Mouse (Mus musculus) R1 (cell line): ENCODE data around the gene Il1rapl2.
"Not testable (repeated sequence)": the region's sequence is repeated elsewhere in the genome, so short reads cannot be mapped to it uniquely, and the experiment has no call there.

Source experiments
- DNase-seq: peaks from one replicate; pipeline ENCODE4 v3.0.0-alpha.2; 2018; ENCODE audit warnings: low read depth, low spot score

The Il1rapl2 gene

DNA sequence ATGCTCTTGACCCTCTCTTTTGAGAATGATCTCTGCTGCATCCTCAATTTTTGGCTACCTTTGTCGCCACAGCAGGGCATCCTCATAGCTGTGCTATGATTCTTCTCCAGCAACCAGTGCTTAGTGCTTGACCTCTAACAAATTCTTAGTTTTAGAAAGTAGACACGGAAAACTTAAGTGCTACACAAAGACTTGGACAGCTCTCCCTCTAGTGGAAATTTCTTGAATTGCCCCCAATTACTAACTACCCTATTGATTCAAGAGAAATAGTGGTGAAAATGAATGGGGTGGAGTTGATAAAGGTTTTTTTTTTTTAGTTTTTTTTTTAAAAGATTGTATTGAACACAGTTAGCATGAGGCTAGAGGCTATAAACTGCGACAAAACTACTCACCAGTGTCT lies 599.7 kb downstream of the Il1rapl2 start:
- peak; percentile 12 for DNase-seq

DNA sequence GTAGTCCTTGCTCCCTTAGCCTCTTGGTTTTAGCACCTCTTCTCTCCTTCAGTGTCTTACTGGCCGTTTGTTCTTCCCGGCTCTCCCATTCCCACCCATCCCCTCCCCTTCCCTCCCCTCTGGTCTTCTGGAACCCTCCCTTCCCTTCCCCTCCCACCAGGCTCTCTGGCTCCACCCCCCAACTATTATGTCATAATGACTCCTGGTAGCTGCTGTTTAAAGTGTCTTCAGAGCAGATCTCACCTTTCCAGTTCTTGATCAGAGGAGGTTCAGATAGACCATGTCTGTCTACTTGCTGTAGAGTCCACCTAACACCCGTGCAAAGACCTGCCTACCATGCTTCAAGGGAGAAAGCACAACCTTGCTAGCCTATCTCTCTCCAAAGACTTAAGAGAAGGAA lies 639.1 kb downstream of the Il1rapl2 start, which contains the start of gene Tex13a:
Gene Tex13a, minus strand, starts transcription at position 101 of the 400 bp plus-strand sequence.
- DNase-seq: no peak

DNA sequence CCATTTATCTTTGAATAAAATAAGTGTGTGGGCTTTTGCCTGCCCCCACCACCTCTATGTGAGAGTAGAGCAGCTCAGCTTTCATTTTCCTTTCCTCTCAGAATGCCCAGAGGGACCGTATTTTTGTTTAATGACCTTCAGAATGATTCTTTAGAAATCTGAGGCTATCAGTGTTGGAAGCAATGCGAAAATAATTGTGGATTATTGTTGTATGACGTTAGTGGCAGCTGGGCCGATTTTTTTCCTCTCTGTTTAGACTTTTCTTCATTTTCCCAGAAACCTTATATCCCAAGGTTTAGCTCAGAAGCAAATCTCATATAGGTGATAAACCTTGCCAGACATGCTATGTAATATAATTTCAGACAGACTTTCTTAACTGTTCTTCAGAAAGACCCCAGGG lies 664.2 kb downstream of the Il1rapl2 start:
- no peak for DNase-seq

DNA sequence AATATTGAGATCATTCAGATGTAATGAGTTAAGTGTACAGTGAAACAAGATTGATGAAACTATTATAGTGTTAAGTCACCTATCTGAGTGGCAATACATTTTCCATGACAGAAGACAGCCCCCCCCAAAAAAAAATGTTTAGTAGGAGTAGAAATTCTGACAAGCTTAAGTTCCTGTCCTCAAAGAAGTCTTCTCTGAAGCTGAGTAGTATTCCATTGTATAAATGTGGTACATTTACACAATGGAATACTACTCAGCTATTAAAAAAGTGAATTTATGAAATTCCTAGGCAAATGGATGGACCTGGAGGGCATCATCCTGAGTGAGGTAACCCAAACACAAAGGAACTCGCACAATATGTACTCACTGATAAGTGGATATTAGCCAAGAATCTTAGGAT lies 778.3 kb downstream of the Il1rapl2 start:
- not testable (repeated sequence) for DNase-seq

DNA sequence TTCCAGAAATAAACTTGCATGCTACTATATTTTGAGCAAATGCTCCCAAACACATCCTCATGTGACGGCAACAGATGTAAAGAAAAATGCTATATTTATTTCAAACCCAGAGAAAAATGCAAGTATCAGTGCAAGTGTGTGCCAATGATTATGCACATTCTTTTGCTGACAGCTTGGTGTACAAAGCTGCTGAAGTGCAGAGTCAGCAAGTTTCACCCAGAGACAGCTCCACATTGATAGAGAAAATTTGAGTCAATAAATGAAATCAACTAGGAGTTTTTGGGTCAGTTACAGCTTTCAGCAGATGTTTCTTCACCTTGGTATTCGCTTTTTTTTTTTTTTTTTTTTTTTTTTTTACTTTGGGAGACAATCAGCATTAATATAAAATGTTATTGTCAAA lies 863.4 kb downstream of the Il1rapl2 start:
- DNase-seq: no peak

DNA sequence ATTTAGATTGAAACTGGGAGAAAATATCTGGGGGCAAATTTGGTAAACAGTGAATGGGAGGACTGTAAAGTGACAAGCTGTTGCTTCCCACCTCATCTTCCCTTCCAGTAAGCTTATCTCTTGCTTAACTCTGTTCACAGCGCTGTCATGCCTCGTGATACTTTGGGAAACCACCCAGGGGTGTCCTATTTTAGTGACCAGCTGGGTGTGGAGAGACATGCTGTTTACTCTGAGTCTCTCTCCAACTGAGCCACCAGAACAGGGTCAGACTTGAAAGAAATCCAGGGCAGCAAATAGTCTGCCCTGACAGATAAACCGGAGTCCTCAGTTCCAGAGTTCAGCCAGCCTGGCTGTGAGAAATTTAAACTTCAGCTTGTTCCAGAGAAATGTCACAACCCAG lies 867.5 kb downstream of the Il1rapl2 start:
- no peak for DNase-seq

DNA sequence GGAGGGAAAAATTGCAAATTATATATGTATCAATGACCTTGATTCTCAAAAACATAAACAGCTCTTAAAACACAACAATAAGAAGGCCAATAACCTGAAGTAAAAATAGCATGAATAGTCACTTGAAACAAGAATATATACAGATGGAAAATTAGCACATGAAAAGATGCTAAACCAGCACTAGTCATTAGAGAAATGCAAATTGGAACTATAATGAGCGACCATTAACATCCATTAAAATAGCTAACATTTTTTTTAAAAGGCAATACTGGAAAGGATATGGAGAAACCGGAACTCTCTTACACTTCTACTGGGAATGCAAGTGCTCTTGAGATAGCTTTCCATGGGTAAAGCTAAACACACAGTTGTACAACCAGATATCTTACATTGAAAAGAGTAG lies 879.4 kb downstream of the Il1rapl2 start:
- peak; percentile 2 for DNase-seq

DNA sequence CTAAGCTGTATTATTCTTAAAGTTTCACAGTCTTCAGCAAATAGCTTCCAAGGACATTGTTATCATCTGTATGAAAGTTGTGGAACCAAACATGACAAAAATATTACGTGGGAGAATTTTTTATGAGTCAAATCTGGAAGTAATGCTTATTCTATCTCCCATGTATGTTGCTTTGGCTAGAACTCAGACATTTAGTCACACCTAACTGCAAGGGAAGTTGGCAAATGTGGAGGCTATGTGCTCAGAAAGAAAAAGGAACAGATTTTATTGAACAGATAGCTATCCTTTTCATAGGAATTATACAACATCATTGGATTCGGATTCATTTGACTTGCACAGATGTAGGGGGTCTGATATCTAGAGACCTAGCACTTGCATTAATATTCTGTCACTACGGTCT lies 908.1 kb downstream of the Il1rapl2 start:
- DNase-seq: no peak

DNA sequence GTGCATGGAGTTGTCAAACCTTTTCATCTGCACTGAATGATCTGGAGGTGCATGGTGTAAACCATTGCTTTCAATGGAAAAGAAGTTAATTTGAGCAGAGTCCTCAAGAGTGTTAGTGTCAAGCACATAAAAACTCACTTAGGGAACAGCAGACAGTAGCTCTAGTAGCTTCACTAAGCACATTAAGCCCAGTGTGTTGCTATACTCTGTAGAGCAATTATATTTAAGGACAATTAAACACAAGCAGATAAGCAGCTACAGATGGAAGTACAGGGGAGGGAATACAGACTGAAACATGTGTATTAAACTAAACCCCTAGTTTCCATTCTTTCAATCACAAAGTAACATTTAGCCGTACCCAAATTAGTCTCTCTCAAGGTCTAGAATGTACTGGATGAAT lies 930.1 kb downstream of the Il1rapl2 start:
- DNase-seq: no peak

DNA sequence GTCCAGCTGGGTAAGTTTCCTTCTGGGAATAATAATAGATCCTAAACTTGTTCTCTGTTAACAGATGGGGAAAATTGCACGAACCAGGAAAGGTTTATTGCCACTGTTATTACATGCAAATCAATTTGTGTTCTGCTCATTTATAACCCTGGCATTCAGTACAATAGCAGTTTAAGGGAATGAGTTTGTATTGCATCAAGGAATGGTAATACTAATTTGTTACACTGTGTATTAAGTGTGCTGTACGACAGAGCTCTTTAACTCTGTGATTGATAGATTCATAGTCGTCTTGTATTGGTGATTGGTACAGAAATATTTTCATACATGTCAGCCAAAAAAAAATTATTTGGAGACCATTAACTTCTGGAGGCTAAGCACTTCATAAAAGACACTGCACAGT lies 934.6 kb downstream of the Il1rapl2 start:
- DNase-seq: no peak

DNA sequence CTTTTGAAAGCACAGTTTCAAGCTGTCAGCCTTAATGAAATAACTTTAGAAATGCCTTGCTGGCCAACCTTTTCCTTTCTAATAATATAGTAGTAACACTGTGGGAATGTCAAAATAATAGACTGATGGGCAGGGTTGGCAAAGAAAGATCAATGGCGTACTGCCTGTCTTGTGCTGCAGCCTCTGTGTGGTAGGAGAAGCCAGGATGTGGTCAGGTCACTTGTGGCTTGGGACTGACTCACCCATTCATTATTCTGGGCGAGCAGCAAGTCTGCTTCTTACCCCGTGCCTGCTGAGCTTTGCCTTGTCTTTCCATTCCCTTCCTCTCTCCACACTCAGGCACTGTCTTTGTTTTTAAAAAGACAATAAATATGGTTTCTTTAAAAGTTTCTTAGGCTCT lies 1049.7 kb downstream of the Il1rapl2 start:
- no peak for DNase-seq

DNA sequence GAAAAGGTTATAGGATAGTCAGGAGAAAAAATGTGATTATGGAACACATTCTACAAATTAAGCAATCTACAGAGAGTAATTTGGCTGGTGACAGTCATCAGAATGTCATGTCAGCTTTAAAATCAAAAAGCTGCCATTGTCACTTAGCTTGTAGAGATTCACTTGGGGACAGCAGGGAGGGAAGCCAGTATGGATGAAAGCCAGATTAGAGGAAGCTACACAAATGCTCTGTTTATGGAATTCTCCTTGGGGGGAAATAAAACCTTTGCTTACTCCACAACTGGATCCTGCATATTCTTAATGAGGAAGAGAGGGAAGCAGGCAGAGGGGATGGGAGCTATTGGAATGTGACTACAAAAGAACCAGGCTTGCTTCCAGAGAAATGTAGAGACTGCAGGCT lies 1054.9 kb downstream of the Il1rapl2 start:
- no peak for DNase-seq

DNA sequence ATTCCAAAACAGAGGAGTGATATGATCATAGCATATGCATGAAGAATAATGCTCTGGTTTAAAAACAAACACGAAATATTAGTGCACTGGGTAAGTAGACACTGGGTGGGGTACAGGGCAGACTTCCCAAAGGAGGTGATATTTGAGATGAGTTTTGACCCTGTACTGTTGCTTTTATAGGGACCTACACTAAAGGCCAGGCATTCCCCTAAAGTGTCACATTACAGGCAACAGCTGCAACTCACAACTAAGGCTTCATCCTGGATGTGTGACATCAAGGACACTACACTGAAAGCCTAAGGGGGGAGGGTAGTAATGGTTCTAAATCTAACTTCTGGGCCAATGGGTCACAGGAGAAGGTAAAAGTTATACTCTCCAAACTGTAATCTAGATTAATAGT lies 1152.0 kb downstream of the Il1rapl2 start:
- no peak for DNase-seq

DNA sequence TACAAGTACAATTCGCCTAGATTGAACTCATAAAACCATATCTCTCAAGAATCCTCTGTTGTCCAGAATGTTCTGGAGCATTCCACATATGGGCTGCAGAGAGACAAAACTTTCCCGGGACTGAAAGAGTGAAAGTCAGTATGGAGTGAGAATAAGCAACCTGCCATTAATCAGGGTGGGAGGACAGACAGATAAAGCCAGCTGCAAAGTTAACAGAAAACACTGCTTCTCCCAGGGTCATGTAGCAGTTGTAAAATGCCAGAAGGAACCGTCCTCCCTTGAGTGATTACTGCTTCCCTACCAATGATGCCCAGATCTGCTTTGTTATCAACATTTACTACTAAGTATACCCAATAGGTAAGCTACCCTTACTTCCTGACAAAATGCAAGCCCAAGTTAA lies 1230.5 kb downstream of the Il1rapl2 start:
- no peak for DNase-seq

DNA sequence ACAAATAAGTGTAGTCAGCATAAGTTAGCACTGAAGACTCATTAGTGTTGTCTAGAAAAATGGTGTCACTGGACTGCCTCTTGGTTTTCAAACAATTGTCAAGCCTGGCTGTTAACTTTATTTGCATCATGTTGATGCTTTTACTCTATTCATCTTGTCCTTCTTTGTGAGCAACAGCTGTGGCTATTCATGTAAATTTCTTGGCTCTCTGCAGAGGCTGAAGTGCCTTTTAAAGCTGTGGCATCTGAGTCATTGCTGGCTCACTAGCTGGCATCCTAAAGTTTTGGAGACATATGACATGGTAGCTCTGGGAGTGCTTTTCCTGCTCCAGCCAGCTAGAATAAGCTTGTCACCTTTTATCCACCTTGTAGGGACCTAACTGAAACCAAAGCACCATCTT lies 1261.5 kb downstream of the Il1rapl2 start:
- no peak for DNase-seq

DNA sequence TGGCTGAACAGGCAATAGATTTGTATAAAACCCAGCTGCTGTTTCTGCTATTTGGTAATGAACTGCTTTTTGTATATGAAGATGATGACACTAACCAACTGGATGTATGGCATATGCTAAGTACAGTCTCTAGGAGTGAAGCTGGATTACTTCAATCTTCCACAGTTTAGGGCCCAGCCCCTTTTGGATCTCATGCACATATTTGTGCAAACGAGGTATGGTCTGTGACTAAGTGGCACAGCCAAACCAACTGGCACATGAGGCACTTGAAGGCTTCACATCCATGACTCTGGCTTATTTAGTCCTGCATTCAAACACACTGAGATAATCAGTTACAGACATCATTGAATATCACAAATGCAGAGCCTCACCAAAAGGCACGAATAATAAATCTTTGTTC lies 1263.5 kb downstream of the Il1rapl2 start:
- DNase-seq: no peak

DNA sequence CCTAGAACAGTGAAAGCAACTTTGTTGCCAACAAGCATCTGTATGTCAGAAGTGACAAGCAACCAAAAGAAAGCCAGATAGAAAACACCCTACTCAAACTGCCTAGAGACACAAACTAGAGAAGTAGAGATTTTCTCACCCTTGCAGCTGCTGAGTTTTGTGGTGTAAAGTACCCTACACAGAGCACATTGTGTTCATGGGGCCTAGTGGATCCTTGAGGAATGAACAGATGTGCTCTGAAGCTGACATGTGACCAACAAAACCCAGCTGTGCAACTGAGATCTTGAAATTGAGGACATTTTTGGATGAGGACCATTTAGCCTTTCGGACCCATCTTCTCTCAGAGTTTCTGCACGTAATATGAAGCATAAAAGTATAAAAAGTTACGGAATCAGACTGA lies 1268.0 kb downstream of the Il1rapl2 start:
- no peak for DNase-seq
